Mouse (Mus musculus) hindbrain, embryonic 15.5 days (tissue): ENCODE data around the gene Pi4kb. TPM values are rescaled to one million over a fixed set of nuclear protein-coding genes. Genes with fewer than 3 reads are reported as not detected.
"Not testable (repeated sequence)": the region's sequence is repeated elsewhere in the genome, so short reads cannot be mapped to it uniquely, and the experiment has no call there.

Experiments used
- ATAC-seq: fragments of 200-750 bp; cut with Nextera tagmentation; 2 replicates; pipeline ENCODE4 v1.8.0; 2017; ENCODE audit warnings: low read depth, moderate number of reproducible peaks, moderate TSS enrichment; ENCODE audit not compliant: low FRiP score
- H3K27ac ChIP-seq: fragments of 300-500 bp; sonication (generic); replicated peaks from 2 replicates; pipeline ENCODE4 v1.5.1; 2015; ENCODE audit warnings: mild to moderate bottlenecking, inconsistent platforms
- H3K27me3 ChIP-seq: fragments of 300-500 bp; sonication (generic); 2 replicates; pipeline ENCODE4 v1.6.1; 2015; ENCODE audit warnings: control low read depth, inconsistent platforms
- H3K36me3 ChIP-seq: fragments of 300-500 bp; sonication (generic); 2 replicates; pipeline ENCODE4 v1.6.1; 2015; ENCODE audit warnings: control low read depth, inconsistent platforms
- H3K4me1 ChIP-seq: fragments of 300-500 bp; sonication (generic); replicated peaks from 2 replicates; pipeline ENCODE4 v1.6.1; 2015; ENCODE audit warnings: control low read depth, inconsistent platforms
- H3K4me2 ChIP-seq: fragments of 300-500 bp; sonication (generic); 2 replicates; pipeline ENCODE4 v1.6.1; 2015; ENCODE audit warnings: moderate library complexity, mild to moderate bottlenecking, inconsistent platforms
- H3K4me3 ChIP-seq: fragments of 300-500 bp; sonication (generic); 2 replicates; pipeline ENCODE4 v1.5.1; 2015; ENCODE audit warnings: mild to moderate bottlenecking, inconsistent platforms
- H3K9ac ChIP-seq: fragments of 300-500 bp; sonication (generic); 2 replicates; pipeline ENCODE4 v1.6.1; 2015; ENCODE audit warnings: inconsistent platforms
- H3K9me3 ChIP-seq: fragments of 300-500 bp; sonication (generic); 2 replicates; pipeline ENCODE4 v1.6.1; 2016; ENCODE audit warnings: control low read depth, inconsistent platforms
- WGBS: fragments of 180-500 bp; shearing (Covaris S2); methylation state at CpG from one replicate; pipeline ENCODE4 v1.1.7; 2015; 5-methylcytosine and 5-hydroxymethylcytosine counted together
- polyA plus RNA-seq: library from polyadenylated mRNA; unstranded; fragments of >200 nt; fragmentation: Nextera tagmentation; extraction: Ambion mirVana; gene quantifications from 2 replicates; pipeline ENCODE4 v1.2.1, GENCODE M21; 2015

Gene Pi4kb
- polyA plus RNA-seq = 21.8 and 27.3 TPM in 2 replicates

DNA sequence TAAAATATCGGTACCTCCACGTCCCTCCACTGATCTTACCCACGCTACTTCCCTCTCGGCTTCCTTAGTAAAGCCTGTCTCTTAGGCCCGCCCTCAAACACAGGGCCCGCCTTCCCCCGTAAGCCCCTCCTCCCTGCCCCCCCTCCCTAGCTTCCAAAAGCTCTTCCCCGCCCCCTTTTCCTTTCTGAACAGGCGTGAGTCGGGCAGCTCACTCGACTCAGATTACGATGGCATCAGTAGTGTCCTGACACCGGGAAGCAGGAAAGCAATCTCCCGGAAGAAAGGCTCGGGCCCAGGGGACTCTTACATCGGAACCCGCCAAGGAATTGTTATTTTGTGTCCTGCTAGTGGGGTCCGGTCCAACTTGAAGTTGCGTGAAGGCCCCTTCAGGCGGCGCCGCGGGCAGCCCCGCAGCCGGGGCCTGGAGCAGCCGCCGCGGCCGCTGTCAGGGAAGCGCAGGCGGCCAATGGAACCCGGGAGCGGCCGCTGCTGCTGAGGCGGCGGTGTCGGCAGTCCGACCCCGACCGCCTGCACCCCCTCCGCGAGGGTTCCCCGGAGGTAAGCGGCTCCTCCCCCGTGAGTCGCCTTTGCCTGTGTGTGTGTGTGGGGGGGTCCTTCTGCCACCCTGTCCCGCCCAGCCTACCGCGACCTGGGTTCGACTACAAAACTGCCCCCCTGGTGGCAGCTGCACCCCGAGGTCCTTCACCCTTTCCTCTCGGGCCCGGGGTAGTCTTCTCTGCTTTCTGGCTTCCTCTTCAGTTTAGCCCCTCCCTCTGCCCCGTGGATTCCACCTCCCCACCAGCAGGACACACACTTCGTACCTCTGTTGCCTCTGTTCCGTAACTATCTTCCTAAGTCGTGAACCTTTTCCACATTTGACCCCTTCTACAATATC is at the start of gene Pi4kb:
Pi4kb (plus strand) TSS at position 204 of the 895 bp plus-strand sequence.
- H3K4me2 ChIP-seq = peak within 1 kb of the TSS; percentile 78
- WGBS = under 1% methylated on average over 57 of the region's 57 CpGs
- H3K36me3 ChIP-seq = 0 out of 2 replicates have a peak, but pooled peaks cover 6% of the 10 kb centered on the region
- H3K9ac ChIP-seq = peak within 1 kb of the TSS; percentile 96
- H3K27me3 ChIP-seq = no peaks in the 10 kb centered on the region
- peak within 1 kb of the TSS; percentile 94 for H3K27ac ChIP-seq
- H3K9me3 ChIP-seq = no peaks in the 10 kb centered on the region
- peak within 1 kb of the TSS; percentile 88 for H3K4me3 ChIP-seq
- H3K4me1 ChIP-seq = peaks cover 25% of the 10 kb centered on the region
- ATAC-seq = peak; percentile 95

DNA sequence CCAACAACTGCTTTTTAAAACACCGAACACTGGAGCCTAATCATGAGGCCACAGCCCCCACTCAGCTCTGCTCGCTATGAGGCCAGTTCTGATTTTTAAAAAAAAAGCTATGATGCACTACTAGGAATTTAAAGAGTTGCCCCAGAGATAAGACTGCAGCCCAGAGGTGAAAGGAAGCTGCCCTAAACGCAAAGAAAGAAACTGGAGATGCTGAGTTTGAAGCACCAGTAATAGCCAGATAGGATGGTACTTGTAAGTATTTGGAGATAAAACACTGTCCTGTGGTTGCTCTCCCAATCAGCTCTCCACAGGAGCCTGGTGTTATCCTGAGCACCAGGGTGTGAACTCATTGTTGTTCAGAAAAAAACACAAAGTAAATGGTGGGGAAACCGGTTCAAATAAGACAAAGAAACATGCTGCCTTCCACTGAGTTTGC is 48.2 kb upstream of the Pi4kb start:
- not testable (repeated sequence) for H3K27ac ChIP-seq, ATAC-seq, H3K36me3 ChIP-seq, H3K9ac ChIP-seq, H3K4me1 ChIP-seq, H3K4me2 ChIP-seq, H3K27me3 ChIP-seq, H3K9me3 ChIP-seq, H3K4me3 ChIP-seq
- WGBS = 57% methylated on average over 4 of the region's 4 CpGs

GRCm38 (mm10) chr3:94928979-94929378 is 45.6 kb upstream of the Pi4kb start:
- not testable (repeated sequence) for H3K4me3 ChIP-seq, H3K27ac ChIP-seq, H3K36me3 ChIP-seq, H3K4me2 ChIP-seq, H3K27me3 ChIP-seq, H3K9me3 ChIP-seq, ATAC-seq, H3K9ac ChIP-seq
- peaks cover 11% of the 10 kb centered on the region; the same call in 1 of the 2 replicates for H3K4me1 ChIP-seq
- WGBS = 83% methylated on average over 4 of the region's 4 CpGs

GRCm38 (mm10) chr3:94930386-94931266 is 43.9 kb upstream of the Pi4kb start:
- not testable (repeated sequence) for H3K27me3 ChIP-seq, H3K36me3 ChIP-seq, H3K9ac ChIP-seq, H3K9me3 ChIP-seq, ATAC-seq, H3K4me3 ChIP-seq, H3K4me2 ChIP-seq, H3K27ac ChIP-seq
- whole genome bisulfite sequencing = 48% methylated on average over 7 of the region's 7 CpGs
- peaks cover 11% of the 10 kb centered on the region; the same call in 1 of the 2 replicates for H3K4me1 ChIP-seq

DNA sequence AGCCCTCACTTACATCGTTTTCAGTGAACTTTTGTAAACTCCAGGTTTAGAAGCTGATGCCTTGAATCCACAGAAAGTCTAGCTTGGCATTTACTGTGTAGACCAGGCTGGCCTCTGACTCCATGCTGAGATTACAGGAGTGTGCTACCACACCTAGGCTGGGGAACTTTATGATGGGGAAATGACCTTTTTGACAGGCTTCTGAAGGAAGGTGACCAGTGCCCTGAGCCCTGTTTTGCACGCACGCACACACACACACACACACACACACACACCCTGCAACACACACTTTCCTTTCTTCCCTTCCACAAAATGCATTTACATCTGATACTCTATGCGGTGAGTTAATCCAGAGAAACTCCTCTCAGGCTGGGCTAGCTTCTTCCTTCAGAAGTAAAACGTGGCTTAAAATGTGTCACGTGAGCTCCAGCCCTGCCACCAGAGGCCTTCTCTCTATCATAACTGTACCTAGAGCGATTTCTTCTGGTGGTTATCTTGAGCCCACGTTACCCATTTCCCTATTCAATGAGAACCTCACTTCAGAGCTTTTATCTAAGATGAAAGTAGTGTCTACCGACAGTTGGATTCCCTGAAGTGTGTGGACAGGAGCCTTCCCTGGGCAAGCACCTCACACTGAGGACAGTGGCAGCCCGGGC is 43.0 kb upstream of the Pi4kb start:
- H3K9ac ChIP-seq, H3K4me2 ChIP-seq, H3K27ac ChIP-seq, H3K36me3 ChIP-seq, H3K27me3 ChIP-seq, H3K9me3 ChIP-seq, ATAC-seq, H3K4me3 ChIP-seq: not testable (repeated sequence)
- H3K4me1 ChIP-seq = peaks cover 11% of the 10 kb centered on the region; the same call in 1 of the 2 replicates
- 86% methylated on average over 10 of the region's 10 CpGs for WGBS

- WGBS = 68% methylated on average over 2 of the region's 2 CpGs
- H3K27me3 ChIP-seq, H3K4me3 ChIP-seq, ATAC-seq, H3K36me3 ChIP-seq, H3K9me3 ChIP-seq, H3K9ac ChIP-seq: not testable (repeated sequence)
- Histone ChIP-seq H3K27ac (0 out of 2 replicates have a peak overlapping the region, but pooled peaks have one; percentile 1), H3K4me1 (peaks cover 11% of the 10 kb centered on the region; the same call in 1 of the 2 replicates), H3K4me2 (peak overlapping the region; percentile 54)
These were observed 42.3 kb upstream of the Pi4kb start for GRCm38 (mm10) chr3:94932279-94932678.

- H3K4me2 ChIP-seq = peak within 1 kb of the TSS; percentile 54
- ATAC-seq = peak; percentile 86
- peaks cover 11% of the 10 kb centered on the region; the same call in 1 of the 2 replicates for H3K4me1 ChIP-seq
- H3K27me3 ChIP-seq = no peaks in the 10 kb centered on the region
- no peaks in the 10 kb centered on the region for H3K9me3 ChIP-seq
- peak within 1 kb of the TSS; percentile 33 for H3K4me3 ChIP-seq
- H3K9ac ChIP-seq = 0 out of 2 replicates have a peak within 1 kb of the TSS, but pooled peaks have one; percentile 35
- 15% methylated on average over 16 of the region's 16 CpGs for WGBS
- peak within 1 kb of the TSS; percentile 75 for H3K27ac ChIP-seq
- no peaks in the 10 kb centered on the region for H3K36me3 ChIP-seq
These were observed 41.5 kb upstream of the Pi4kb start, which contains the start of gene Selenbp1 for GRCm38 (mm10) chr3:94932809-94933564. Gene Selenbp1 (plus strand): TSS chr3:94933056.

- no CpG with 5 or more reads among the region's 2 CpGs for WGBS
- ATAC-seq = not testable (repeated sequence)
These were observed 40.9 kb upstream of the Pi4kb start for GRCm38 (mm10) chr3:94933604-94934003.

GRCm38 (mm10) chr3:94934564-94934963 is 40.0 kb upstream of the Pi4kb start:
- H3K4me2 ChIP-seq, H3K36me3 ChIP-seq, H3K4me3 ChIP-seq, H3K27me3 ChIP-seq, H3K9me3 ChIP-seq, ATAC-seq, H3K27ac ChIP-seq, H3K9ac ChIP-seq: not testable (repeated sequence)
- peaks cover 11% of the 10 kb centered on the region; the same call in 1 of the 2 replicates for H3K4me1 ChIP-seq
- WGBS = 100% methylated on average over 3 of the region's 3 CpGs

More at GRCm38 (mm10) chr3:94933604-94934003, 40.9 kb upstream of the Pi4kb start:
- not testable (repeated sequence) for H3K9me3 ChIP-seq, H3K36me3 ChIP-seq, H3K27me3 ChIP-seq, H3K9ac ChIP-seq, H3K4me2 ChIP-seq, H3K27ac ChIP-seq, H3K4me3 ChIP-seq
- peaks cover 11% of the 10 kb centered on the region; the same call in 1 of the 2 replicates for H3K4me1 ChIP-seq

DNA sequence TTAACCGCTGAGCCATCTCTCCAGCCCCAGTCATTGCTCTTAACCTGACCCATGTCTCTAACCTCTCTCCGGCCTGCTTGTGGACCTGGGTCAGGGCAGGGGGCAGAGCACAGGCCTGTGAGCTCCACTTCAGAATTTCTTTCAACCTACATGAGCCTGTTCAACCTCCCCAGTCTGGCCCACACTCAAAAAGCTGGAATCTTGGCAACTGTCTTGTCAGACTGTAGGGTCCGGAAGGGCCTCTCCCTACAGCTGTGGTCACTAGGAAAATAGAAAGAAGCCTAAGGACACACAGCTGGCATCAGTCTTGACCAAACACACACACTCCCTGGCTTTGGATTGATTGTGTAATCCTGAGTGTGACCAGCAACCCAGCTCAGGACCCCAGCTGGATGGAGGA is 39.2 kb upstream of the Pi4kb start:
- H3K4me3 ChIP-seq = not testable (repeated sequence)

GRCm38 (mm10) chr3:94936147-94936546 is 38.4 kb upstream of the Pi4kb start:
- peaks cover 11% of the 10 kb centered on the region; the same call in 1 of the 2 replicates for H3K4me1 ChIP-seq
- H3K27ac ChIP-seq, H3K27me3 ChIP-seq, H3K9me3 ChIP-seq, H3K36me3 ChIP-seq, ATAC-seq, H3K4me2 ChIP-seq, H3K9ac ChIP-seq, H3K4me3 ChIP-seq: not testable (repeated sequence)
- WGBS = 83% methylated on average over 5 of the region's 5 CpGs

More for the DNA sequence above, 39.2 kb upstream of the Pi4kb start:
- not testable (repeated sequence) for ATAC-seq, H3K27me3 ChIP-seq, H3K27ac ChIP-seq, H3K4me2 ChIP-seq, H3K9ac ChIP-seq, H3K9me3 ChIP-seq, H3K36me3 ChIP-seq
- peaks cover 11% of the 10 kb centered on the region; the same call in 1 of the 2 replicates for H3K4me1 ChIP-seq
- WGBS = 80% methylated on average over 3 of the region's 3 CpGs
